Mouse (Mus musculus) midbrain, embryonic 16.5 days (tissue): ENCODE measurements around the gene Zfp423. TPM values are rescaled to one million over a fixed set of nuclear protein-coding genes. Genes with fewer than 3 reads are reported as not detected.

Experiments
- ATAC-seq: fragments of 200-750 bp; cut with Nextera tagmentation; 2 replicates; pipeline ENCODE4 v1.8.0; 2017; ENCODE audit warnings: moderate TSS enrichment
- H3K27ac ChIP-seq: fragments of 300-500 bp; sonication (generic); 2 replicates; pipeline ENCODE4 v1.5.1; 2014; ENCODE audit warnings: mild to moderate bottlenecking, low read length, mixed read lengths
- H3K27me3 ChIP-seq: fragments of 300-500 bp; sonication (generic); 2 replicates; pipeline ENCODE4 v1.6.1; 2014; ENCODE audit warnings: low read depth, low read length, mixed read lengths; ENCODE audit not compliant: control insufficient read depth, insufficient read depth
- H3K36me3 ChIP-seq: fragments of 300-500 bp; sonication (generic); 2 replicates; pipeline ENCODE4 v1.6.1; 2014; ENCODE audit warnings: mild to moderate bottlenecking, low read length, moderate library complexity, mixed read lengths; ENCODE audit not compliant: control insufficient read depth, insufficient read depth
- H3K4me1 ChIP-seq: fragments of 300-500 bp; sonication (generic); 2 replicates; pipeline ENCODE4 v1.6.1; 2014; ENCODE audit warnings: mild to moderate bottlenecking, low read length, mixed read lengths; ENCODE audit not compliant: control insufficient read depth, insufficient read depth
- H3K4me2 ChIP-seq: fragments of 300-500 bp; sonication (generic); 2 replicates; pipeline ENCODE4 v1.6.1; 2014; ENCODE audit warnings: mild to moderate bottlenecking, low read length, mixed read lengths
- H3K4me3 ChIP-seq: fragments of 300-500 bp; sonication (generic); 2 replicates; pipeline ENCODE4 v1.5.1; 2014; ENCODE audit warnings: low read depth, mild to moderate bottlenecking, low read length, moderate library complexity, mixed read lengths
- H3K9ac ChIP-seq: fragments of 300-500 bp; sonication (generic); 2 replicates; pipeline ENCODE4 v1.6.1; 2014; ENCODE audit warnings: low read depth, low read length, mixed read lengths
- H3K9me3 ChIP-seq: fragments of 300-500 bp; sonication (generic); replicated peaks from 2 replicates; pipeline ENCODE4 v1.6.1; 2014; ENCODE audit warnings: mild to moderate bottlenecking, low read length, mixed read lengths; ENCODE audit not compliant: control insufficient read depth, poor library complexity, severe bottlenecking
- WGBS: fragments of 180-500 bp; shearing (Covaris S2); extraction: QIAGEN DNeasy Blood & Tissue Kit; methylation state at CpG from one replicate; pipeline ENCODE4 v1.1.7; 2014; 5-methylcytosine and 5-hydroxymethylcytosine counted together
- polyA plus RNA-seq: library from polyadenylated mRNA; unstranded; fragments of >200 nt; fragmentation: Nextera tagmentation; extraction: Ambion mirVana; gene quantifications from 2 replicates; pipeline ENCODE4 v1.2.1, GENCODE M21; 2015

The Zfp423 gene
- polyA plus RNA-seq, 1 experiment from 2014 or later = 28.1 TPM

GRCm38 (mm10) chr8:87753148-87753547 lies 206.2 kb downstream of the Zfp423 start:
- Histone ChIP-seq H3K36me3 (no peaks in the 10 kb centered on the region), H3K4me3 (no peak overlapping the region), H3K4me1 (peaks cover 18% of the 10 kb centered on the region), H3K27me3 (no peaks in the 10 kb centered on the region), H3K9me3 (no peaks in the 10 kb centered on the region), H3K27ac (no peak overlapping the region), H3K4me2 (no peak overlapping the region), H3K9ac (no peak overlapping the region)
- WGBS = 66% methylated on average over 8 of the region's 8 CpGs
- ATAC-seq = no peak

- Histone ChIP-seq H3K27ac (no peak overlapping the region), H3K27me3 (no peaks in the 10 kb centered on the region), H3K9me3 (no peaks in the 10 kb centered on the region), H3K9ac (no peak overlapping the region), H3K36me3 (no peaks in the 10 kb centered on the region), H3K4me1 (peaks cover 19% of the 10 kb centered on the region), H3K4me3 (no peak overlapping the region), H3K4me2 (no peak overlapping the region)
- WGBS = 65% methylated on average over 13 of the region's 13 CpGs
- ATAC-seq = no peak
Observed at GRCm38 (mm10) chr8:87752710-87753109, 206.7 kb downstream of the Zfp423 start.

GRCm38 (mm10) chr8:87747582-87747981 lies 211.8 kb downstream of the Zfp423 start:
- Histone ChIP-seq H3K9ac (no peak overlapping the region; the same call in 1 of the 2 replicates), H3K27ac (peak overlapping the region; percentile 17; the same call in 1 of the 2 replicates), H3K9me3 (no peaks in the 10 kb centered on the region), H3K36me3 (no peaks in the 10 kb centered on the region), H3K4me1 (peaks cover 55% of the 10 kb centered on the region), H3K4me3 (no peak overlapping the region), H3K27me3 (no peaks in the 10 kb centered on the region), H3K4me2 (no peak overlapping the region)
- 22% methylated on average over 8 of the region's 8 CpGs for WGBS
- no peak; the same call in 1 of the 2 replicates for ATAC-seq

GRCm38 (mm10) chr8:87747142-87747541 lies 212.3 kb downstream of the Zfp423 start:
- Histone ChIP-seq H3K27ac (peak overlapping the region; percentile 17; the same call in 1 of the 2 replicates), H3K4me2 (no peak overlapping the region), H3K4me1 (peaks cover 58% of the 10 kb centered on the region), H3K27me3 (no peaks in the 10 kb centered on the region), H3K9me3 (no peaks in the 10 kb centered on the region), H3K4me3 (no peak overlapping the region), H3K36me3 (no peaks in the 10 kb centered on the region), H3K9ac (no peak overlapping the region; the same call in 1 of the 2 replicates)
- WGBS = 4% methylated on average over 8 of the region's 8 CpGs
- peak; percentile 12; the same call in 1 of the 2 replicates for ATAC-seq

- H3K27ac ChIP-seq = peak overlapping the region; percentile 73
- no peaks in the 10 kb centered on the region for H3K36me3 ChIP-seq
- H3K4me3 ChIP-seq = no peak overlapping the region
- H3K27me3 ChIP-seq = no peaks in the 10 kb centered on the region
- no peak overlapping the region for H3K4me2 ChIP-seq
- 36% methylated on average over 14 of the region's 14 CpGs for WGBS
- H3K9ac ChIP-seq = no peak overlapping the region; the same call in 1 of the 2 replicates
- no peaks in the 10 kb centered on the region for H3K9me3 ChIP-seq
- no peak for ATAC-seq
- peaks cover 58% of the 10 kb centered on the region for H3K4me1 ChIP-seq
Observed at GRCm38 (mm10) chr8:87746072-87746471, 213.3 kb downstream of the Zfp423 start.

GRCm38 (mm10) chr8:87745125-87745698 lies 214.2 kb downstream of the Zfp423 start:
- no peak overlapping the region for H3K4me3 ChIP-seq
- WGBS = 41% methylated on average over 20 of the region's 20 CpGs
- H3K9ac ChIP-seq = peak overlapping the region; percentile 37; the same call in 1 of the 2 replicates
- no peaks in the 10 kb centered on the region for H3K27me3 ChIP-seq
- peaks cover 52% of the 10 kb centered on the region for H3K4me1 ChIP-seq
- no peak overlapping the region for H3K4me2 ChIP-seq
- H3K9me3 ChIP-seq = no peaks in the 10 kb centered on the region
- ATAC-seq = 0 out of 2 replicates have a peak, but pooled peaks have one; percentile 6
- H3K36me3 ChIP-seq = no peaks in the 10 kb centered on the region
- H3K27ac ChIP-seq = peak overlapping the region; percentile 73

- H3K27me3 ChIP-seq = no peaks in the 10 kb centered on the region
- no peak overlapping the region for H3K4me2 ChIP-seq
- no peaks in the 10 kb centered on the region for H3K9me3 ChIP-seq
- peaks cover 49% of the 10 kb centered on the region for H3K4me1 ChIP-seq
- peak overlapping the region; percentile 73 for H3K27ac ChIP-seq
- no peak overlapping the region for H3K4me3 ChIP-seq
- 55% methylated on average over 6 of the region's 6 CpGs for WGBS
- H3K36me3 ChIP-seq = no peaks in the 10 kb centered on the region
- ATAC-seq = no peak
- no peak overlapping the region for H3K9ac ChIP-seq
Observed at GRCm38 (mm10) chr8:87744556-87744955, 214.8 kb downstream of the Zfp423 start.

GRCm38 (mm10) chr8:87742016-87742415 lies 217.4 kb downstream of the Zfp423 start:
- H3K36me3 ChIP-seq = no peaks in the 10 kb centered on the region
- 0 out of 2 replicates have a peak, but pooled peaks have one; percentile 27 for ATAC-seq
- peaks cover 47% of the 10 kb centered on the region for H3K4me1 ChIP-seq
- H3K9ac ChIP-seq = no peak overlapping the region
- H3K4me3 ChIP-seq = no peak overlapping the region
- H3K27ac ChIP-seq = peak overlapping the region; percentile 19
- no peak overlapping the region for H3K4me2 ChIP-seq
- no peaks in the 10 kb centered on the region for H3K9me3 ChIP-seq
- H3K27me3 ChIP-seq = no peaks in the 10 kb centered on the region
- WGBS = 53% methylated on average over 19 of the region's 19 CpGs

- H3K27ac ChIP-seq = no peak overlapping the region
- no peaks in the 10 kb centered on the region for H3K27me3 ChIP-seq
- no peak for ATAC-seq
- WGBS = 88% methylated on average over 11 of the region's 11 CpGs
- no peak overlapping the region for H3K4me3 ChIP-seq
- H3K36me3 ChIP-seq = no peaks in the 10 kb centered on the region
- no peak overlapping the region for H3K4me2 ChIP-seq
- H3K4me1 ChIP-seq = peaks cover 44% of the 10 kb centered on the region
- H3K9ac ChIP-seq = no peak overlapping the region
- H3K9me3 ChIP-seq = no peaks in the 10 kb centered on the region
Observed at GRCm38 (mm10) chr8:87740946-87741530, 218.4 kb downstream of the Zfp423 start.
